Mouse (Mus musculus) limb, embryonic 10.5 days (tissue): ENCODE measurements around the gene Tbx21. TPM values are rescaled to one million over a fixed set of nuclear protein-coding genes. Genes with fewer than 3 reads are reported as not detected.
A peak's percentile ranks its signal among the peaks of the same experiment; 100 is the strongest.

Experiments
- DNase-seq: peaks from one replicate; pipeline ENCODE4 v3.0.0-alpha.2; 2017; ENCODE audit warnings: low spot score
- H3K27ac ChIP-seq: fragments of 300-500 bp; sonication (generic); 2 replicates; pipeline ENCODE4 v1.5.1; 2016; ENCODE audit warnings: mild to moderate bottlenecking
- H3K27me3 ChIP-seq: fragments of 300-500 bp; sonication (generic); 2 replicates; pipeline ENCODE4 v1.6.1; 2016; ENCODE audit warnings: low read depth, mild to moderate bottlenecking; ENCODE audit not compliant: poor library complexity, severe bottlenecking
- H3K36me3 ChIP-seq: fragments of 300-500 bp; sonication (generic); 2 replicates; pipeline ENCODE4 v1.6.1; 2016; ENCODE audit warnings: mild to moderate bottlenecking, moderate library complexity
- H3K4me1 ChIP-seq: fragments of 300-500 bp; sonication (generic); 2 replicates; pipeline ENCODE4 v1.6.1; 2016
- H3K4me3 ChIP-seq: fragments of 300-500 bp; sonication (generic); 2 replicates; pipeline ENCODE4 v1.5.1; 2016; ENCODE audit warnings: mild to moderate bottlenecking, moderate library complexity
- H3K9me3 ChIP-seq: fragments of 300-500 bp; sonication (generic); replicated peaks from 2 replicates; pipeline ENCODE4 v1.6.1; 2016; ENCODE audit warnings: mild to moderate bottlenecking
- WGBS: fragments of 180-500 bp; shearing (Covaris S2); methylation state at CpG from one replicate; pipeline ENCODE4 v1.1.7; 2016; 5-methylcytosine and 5-hydroxymethylcytosine counted together
- polyA plus RNA-seq: library from polyadenylated mRNA; unstranded; fragments of >200 nt; fragmentation: Nextera tagmentation; extraction: Ambion mirVana; gene quantifications from 2 replicates; pipeline ENCODE4 v1.2.1, GENCODE M21; 2016

Gene Tbx21
- polyA plus RNA-seq, 1 experiment from 2014 or later: 0.08 TPM

- peaks cover 48% of the 10 kb centered on the region for H3K4me1 ChIP-seq
- H3K4me3 ChIP-seq: peak overlapping the region; percentile 66
- peak overlapping the region; percentile 73 for H3K27ac ChIP-seq
- no peak for DNase-seq
- WGBS: 15% methylated on average over 19 of the region's 19 CpGs
- H3K27me3 ChIP-seq: peaks cover 57% of the 10 kb centered on the region
- H3K9me3 ChIP-seq: no peaks in the 10 kb centered on the region
- no peaks in the 10 kb centered on the region for H3K36me3 ChIP-seq
Observed at GRCm38 (mm10) chr11:97127470-97128223, 12.5 kb upstream of the Tbx21 start.

- peak overlapping the region; percentile 66 for H3K4me3 ChIP-seq
- H3K27me3 ChIP-seq: peaks cover 49% of the 10 kb centered on the region
- H3K36me3 ChIP-seq: no peaks in the 10 kb centered on the region
- peaks cover 48% of the 10 kb centered on the region for H3K4me1 ChIP-seq
- H3K27ac ChIP-seq: peak overlapping the region; percentile 73
- DNase-seq: peak; percentile 63
- no peaks in the 10 kb centered on the region for H3K9me3 ChIP-seq
- WGBS: 3% methylated on average over 32 of the region's 32 CpGs
Observed at GRCm38 (mm10) chr11:97126645-97127468, 11.7 kb upstream of the Tbx21 start.

- peaks cover 44% of the 10 kb centered on the region for H3K27me3 ChIP-seq
- no peak for DNase-seq
- no peaks in the 10 kb centered on the region for H3K36me3 ChIP-seq
- no peaks in the 10 kb centered on the region for H3K9me3 ChIP-seq
- peaks cover 71% of the 10 kb centered on the region for H3K4me1 ChIP-seq
- no peak overlapping the region for H3K4me3 ChIP-seq
- no peak overlapping the region for H3K27ac ChIP-seq
- 54% methylated on average over 10 of the region's 10 CpGs for WGBS
Observed at GRCm38 (mm10) chr11:97124266-97125036, 9.3 kb upstream of the Tbx21 start.

GRCm38 (mm10) chr11:97123282-97123890 lies 8.3 kb upstream of the Tbx21 start:
- DNase-seq: no peak

GRCm38 (mm10) chr11:97120641-97121040 lies 5.5 kb upstream of the Tbx21 start:
- H3K36me3 ChIP-seq: no peaks in the 10 kb centered on the region
- H3K27me3 ChIP-seq: peaks cover 55% of the 10 kb centered on the region
- H3K4me1 ChIP-seq: peaks cover 53% of the 10 kb centered on the region
- 54% methylated on average over 3 of the region's 3 CpGs for WGBS
- no peaks in the 10 kb centered on the region for H3K9me3 ChIP-seq
- peak overlapping the region; percentile 47 for H3K27ac ChIP-seq
- no peak for DNase-seq
- no peak overlapping the region; the same call in 1 of the 2 replicates for H3K4me3 ChIP-seq

More at GRCm38 (mm10) chr11:97123282-97123890, 8.3 kb upstream of the Tbx21 start:
- Histone ChIP-seq H3K9me3 (no peaks in the 10 kb centered on the region), H3K4me1 (peaks cover 76% of the 10 kb centered on the region), H3K36me3 (no peaks in the 10 kb centered on the region), H3K4me3 (no peak overlapping the region), H3K27ac (no peak overlapping the region; the same call in 1 of the 2 replicates), H3K27me3 (peaks cover 46% of the 10 kb centered on the region)
- 18% methylated on average over 11 of the region's 11 CpGs for WGBS

- peak overlapping the region; percentile 47 for H3K27ac ChIP-seq
- no peak for DNase-seq
- no peak overlapping the region; the same call in 1 of the 2 replicates for H3K4me3 ChIP-seq
- H3K9me3 ChIP-seq: no peaks in the 10 kb centered on the region
- 46% methylated on average over 10 of the region's 10 CpGs for WGBS
- peaks cover 55% of the 10 kb centered on the region for H3K4me1 ChIP-seq
- peaks cover 57% of the 10 kb centered on the region for H3K27me3 ChIP-seq
- no peaks in the 10 kb centered on the region for H3K36me3 ChIP-seq
Observed at GRCm38 (mm10) chr11:97120221-97120620, 5.1 kb upstream of the Tbx21 start.

- no peak overlapping the region for H3K27ac ChIP-seq
- H3K4me1 ChIP-seq: peaks cover 41% of the 10 kb centered on the region
- H3K36me3 ChIP-seq: no peaks in the 10 kb centered on the region
- DNase-seq: no peak
- H3K9me3 ChIP-seq: no peaks in the 10 kb centered on the region
- 11% methylated on average over 11 of the region's 11 CpGs for WGBS
- peaks cover 90% of the 10 kb centered on the region for H3K27me3 ChIP-seq
- peak overlapping the region; percentile 53 for H3K4me3 ChIP-seq
Observed at GRCm38 (mm10) chr11:97115797-97116196, 666 bp upstream of the Tbx21 start.

- no peaks in the 10 kb centered on the region for H3K9me3 ChIP-seq
- H3K27me3 ChIP-seq: peaks cover 71% of the 10 kb centered on the region
- H3K27ac ChIP-seq: no peak overlapping the region
- WGBS: 84% methylated on average over 9 of the region's 9 CpGs
- no peaks in the 10 kb centered on the region for H3K36me3 ChIP-seq
- peaks cover 22% of the 10 kb centered on the region for H3K4me1 ChIP-seq
- DNase-seq: no peak
- no peak overlapping the region for H3K4me3 ChIP-seq
Observed at GRCm38 (mm10) chr11:97112519-97113125, 2.5 kb downstream of the Tbx21 start.

GRCm38 (mm10) chr11:97108976-97109375 lies 6.2 kb downstream of the Tbx21 start:
- no peaks in the 10 kb centered on the region for H3K9me3 ChIP-seq
- 87% methylated on average over 16 of the region's 16 CpGs for WGBS
- peaks cover 4% of the 10 kb centered on the region for H3K4me1 ChIP-seq
- H3K4me3 ChIP-seq: no peak overlapping the region
- no peaks in the 10 kb centered on the region for H3K36me3 ChIP-seq
- H3K27ac ChIP-seq: no peak overlapping the region
- no peak for DNase-seq
- peaks cover 34% of the 10 kb centered on the region for H3K27me3 ChIP-seq

GRCm38 (mm10) chr11:97104091-97104483 lies 11.0 kb downstream of the Tbx21 start:
- 93% methylated on average over 9 of the region's 9 CpGs for WGBS
- no peak for DNase-seq
- H3K4me1 ChIP-seq: peaks cover under 1% of the 10 kb centered on the region
- H3K9me3 ChIP-seq: no peaks in the 10 kb centered on the region
- H3K4me3 ChIP-seq: no peak overlapping the region
- H3K27ac ChIP-seq: no peak overlapping the region
- peaks cover 14% of the 10 kb centered on the region for H3K27me3 ChIP-seq
- H3K36me3 ChIP-seq: no peaks in the 10 kb centered on the region

GRCm38 (mm10) chr11:97103163-97104090 lies 11.7 kb downstream of the Tbx21 start:
- no peak overlapping the region for H3K4me3 ChIP-seq
- H3K9me3 ChIP-seq: no peaks in the 10 kb centered on the region
- peaks cover 7% of the 10 kb centered on the region for H3K4me1 ChIP-seq
- no peak for DNase-seq
- no peak overlapping the region for H3K27ac ChIP-seq
- no peaks in the 10 kb centered on the region for H3K36me3 ChIP-seq
- H3K27me3 ChIP-seq: peaks cover 21% of the 10 kb centered on the region
- WGBS: 95% methylated on average over 10 of the region's 10 CpGs
